Mouse (Mus musculus): ENCODE measurements at regions not wholly inside any gene's neighbourhood (a gene's known extent, or its start where the extent isn't known, plus 50 kb on each side); places are given as distances from the start of the nearest gene placed in this dataset.

GRCm38 (mm10) chr12:74658406-74658805, 342.2 kb upstream of the Gm11042 start:
- TF ChIP-seq POLR2A (IDR thresholded peaks at IDR 0.05; ENCODE audit: insufficient read depth, low read depth, low read length) (no peak), CTCF (IDR thresholded peaks at IDR 0.05) (no peak), EP300 (IDR thresholded peaks at IDR 0.05; ENCODE audit: insufficient read depth, low read depth, low read length) (no peak)
